Mouse (Mus musculus) thymus, adult 2 months (tissue): ENCODE results near the gene Syngr3.

Experiments used
- CTCF ChIP-seq: fragments of 200-500 bp; IDR thresholded peaks from 2 replicates; pipeline ENCODE4 v1.5.1; 2012; ENCODE audit warnings: mild to moderate bottlenecking, control low read depth, low read length, moderate library complexity, borderline replicate concordance; ENCODE audit not compliant: control insufficient read depth, poor library complexity, insufficient read depth; ENCODE audit errors: extremely low read depth
- POLR2A ChIP-seq: fragments of 200-500 bp; IDR thresholded peaks from 2 replicates; pipeline ENCODE4 v1.6.1; 2012; ENCODE audit warnings: mild to moderate bottlenecking, low read length, control low read depth, moderate library complexity; ENCODE audit not compliant: control insufficient read depth, poor library complexity, insufficient read depth; ENCODE audit errors: extremely low read depth

DNA sequence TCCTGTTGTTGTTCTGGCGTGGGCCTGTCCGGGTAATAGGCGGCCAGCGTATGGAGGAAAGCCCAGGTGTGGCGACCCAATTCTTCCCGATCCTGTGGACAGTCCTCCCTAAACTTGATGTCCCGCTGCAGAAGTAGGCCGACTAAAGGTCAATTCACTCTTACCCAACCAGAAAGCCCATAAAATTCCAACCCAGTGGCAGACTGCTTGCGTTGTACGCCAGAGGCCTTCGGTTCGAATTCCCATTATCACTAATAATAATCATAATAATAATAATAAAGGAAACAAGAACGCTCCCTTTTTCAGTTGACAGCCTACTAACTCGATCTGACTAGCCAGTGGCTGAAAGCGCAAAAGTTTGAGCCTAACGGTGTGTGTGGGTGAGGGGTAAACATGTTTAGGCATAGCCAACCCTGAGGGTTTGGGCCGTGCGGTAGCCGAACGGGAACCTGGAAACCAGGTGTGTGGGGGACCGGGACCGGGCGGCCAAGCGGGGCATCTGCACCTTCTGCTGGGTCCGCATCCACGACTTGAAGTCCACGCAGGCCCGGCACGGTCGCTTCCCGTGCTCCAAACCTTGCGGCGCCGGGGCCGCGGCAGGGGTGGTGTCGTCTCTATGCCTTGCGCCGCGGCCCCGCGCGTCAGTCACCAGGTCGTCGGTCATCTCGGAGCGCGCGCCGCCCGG, 5.7 kb upstream of the Syngr3 start:
- TF ChIP-seq POLR2A (no peak), CTCF (no peak)
